Mouse (Mus musculus) heart, adult 18-20 months (tissue): ENCODE data around the gene Hprt. TPM values are rescaled to one million over a fixed set of nuclear protein-coding genes. Genes with fewer than 3 reads are reported as not detected.

ENCODE experiments used
- DNase-seq, 2 experiments: peaks; one replicate each; pipeline ENCODE4 v3.0.0; 2021 to 2022; ENCODE audit warnings: mixed read lengths in 1 of 2
- microRNA-seq, 2 experiments: library from miRNA; unstranded; fragments of <30 nt; microRNA quantifications; one replicate each; pipeline ENCODE4 v1.2.0; 2022
- total RNA-seq, 2 experiments: library from RNA; stranded (reverse); gene quantifications; 2 replicates each; pipeline ENCODE4 v1.2.3; 2021

Gene Hprt
- total RNA-seq, 2 experiments from 2014 or later: 50.8 to 69.5 TPM

DNA sequence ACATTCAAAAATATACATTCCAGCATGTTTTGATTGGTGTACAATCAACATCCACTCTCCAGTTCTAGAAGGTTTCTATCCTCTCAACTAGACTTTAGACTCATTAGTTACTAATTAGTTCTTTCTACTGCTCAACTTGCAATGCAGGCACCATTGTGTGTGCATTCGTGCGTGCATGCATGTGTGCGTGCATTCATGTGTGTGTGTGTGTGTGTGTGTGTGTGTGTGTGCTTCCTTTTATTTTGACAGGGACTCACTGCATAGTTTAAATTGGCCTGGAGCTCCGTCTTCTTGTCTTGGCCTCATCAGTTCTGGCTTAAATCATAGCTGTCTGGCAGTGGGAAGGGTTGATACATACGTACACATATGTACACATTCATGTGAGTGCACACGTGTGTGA is 53.1 kb downstream of the Hprt start:
- DNase-seq: no peak

DNA sequence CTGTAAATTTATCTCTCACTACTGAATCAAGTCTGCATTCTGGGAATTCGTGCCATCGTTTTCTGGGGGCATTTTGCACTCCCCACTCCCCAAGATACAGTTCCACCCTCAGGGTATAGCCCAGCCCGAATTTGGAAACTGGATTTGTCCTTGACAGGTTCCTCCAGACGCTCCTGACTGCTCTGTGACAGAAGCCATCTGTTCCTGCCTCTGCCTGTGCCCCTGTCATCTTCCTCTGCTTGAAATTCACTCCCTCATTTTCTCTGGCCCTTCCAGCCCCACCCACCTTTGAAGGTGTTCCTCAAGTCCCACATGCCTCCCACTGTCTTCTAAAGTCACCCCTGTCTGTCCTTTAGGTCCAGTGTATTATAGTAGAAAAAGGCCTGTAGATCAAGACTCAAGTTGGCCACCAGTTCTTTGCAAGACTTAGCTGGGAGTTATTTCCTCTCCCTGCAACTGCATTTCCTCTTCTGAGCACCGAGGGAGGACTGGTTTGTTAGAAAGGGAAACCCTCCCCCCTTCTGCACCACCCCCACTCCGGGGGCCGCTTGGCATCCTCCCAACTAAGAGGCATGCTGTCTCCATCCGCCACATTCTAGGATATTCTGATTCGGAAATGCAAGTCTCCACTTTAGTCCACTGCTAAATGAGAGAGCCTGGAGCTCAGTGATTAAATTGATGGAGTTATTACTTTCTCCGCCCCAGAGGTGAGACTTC is 57.4 kb downstream of the Hprt start:
- DNase-seq: peak; percentile 22 to 45

DNA sequence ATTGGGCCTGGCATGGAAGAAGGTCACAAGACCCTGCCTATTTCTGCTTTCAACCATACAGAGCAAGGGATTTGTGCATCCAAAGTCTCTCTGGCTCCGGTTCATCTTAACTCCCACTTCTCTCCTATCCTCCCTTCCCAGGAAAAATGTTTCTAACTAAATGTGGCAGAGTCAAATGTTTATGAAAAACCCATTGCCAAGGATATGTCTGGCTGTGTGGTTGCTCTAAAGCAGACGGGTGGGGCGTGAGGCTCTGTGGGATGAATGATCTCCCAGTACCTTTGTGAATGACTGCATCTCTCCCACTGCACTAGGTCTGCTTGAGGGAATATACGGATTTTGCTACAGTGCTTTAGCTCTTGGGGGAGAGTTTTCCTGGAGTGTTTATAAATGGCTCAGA is 58.1 kb downstream of the Hprt start:
- no peak for DNase-seq

DNA sequence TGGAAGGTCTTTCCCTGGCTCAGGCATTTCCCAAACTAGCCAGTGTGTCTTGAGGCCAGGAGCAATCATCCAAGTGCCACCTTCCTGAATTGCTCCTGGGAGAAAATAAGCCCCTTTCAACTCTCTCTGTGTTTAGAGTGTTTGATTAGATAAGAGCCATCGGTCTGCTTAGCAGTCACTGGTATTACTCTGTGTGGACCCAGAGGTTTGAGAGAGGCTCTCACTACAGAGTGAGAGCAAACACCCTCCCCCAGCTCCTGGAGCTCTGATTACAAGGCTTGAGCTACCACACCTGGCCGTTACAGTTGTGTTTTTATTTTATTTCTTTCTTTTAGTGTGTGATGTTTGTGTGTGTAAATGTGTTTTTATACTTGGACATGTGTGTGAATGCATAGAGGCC is 59.0 kb downstream of the Hprt start:
- DNase-seq: no peak

DNA sequence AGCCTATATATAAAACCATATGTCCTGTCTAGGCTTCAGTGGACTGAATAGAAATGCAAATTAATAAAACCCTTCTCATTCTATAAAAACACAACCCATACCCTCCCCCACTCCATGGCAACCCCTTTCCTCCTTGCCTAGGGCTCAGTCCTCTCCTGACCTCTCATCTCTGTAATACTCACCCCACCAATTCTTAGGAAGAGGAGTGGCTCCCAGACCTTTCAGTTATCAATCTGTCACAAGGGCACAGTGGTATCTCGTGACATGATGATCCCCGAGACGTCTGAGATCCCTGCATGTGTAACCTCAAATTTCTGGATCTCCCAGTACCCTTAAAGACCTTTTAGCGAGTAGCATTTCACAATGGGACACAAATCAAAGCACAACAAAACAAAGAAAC is 61.3 kb downstream of the Hprt start:
- no peak for DNase-seq

DNA sequence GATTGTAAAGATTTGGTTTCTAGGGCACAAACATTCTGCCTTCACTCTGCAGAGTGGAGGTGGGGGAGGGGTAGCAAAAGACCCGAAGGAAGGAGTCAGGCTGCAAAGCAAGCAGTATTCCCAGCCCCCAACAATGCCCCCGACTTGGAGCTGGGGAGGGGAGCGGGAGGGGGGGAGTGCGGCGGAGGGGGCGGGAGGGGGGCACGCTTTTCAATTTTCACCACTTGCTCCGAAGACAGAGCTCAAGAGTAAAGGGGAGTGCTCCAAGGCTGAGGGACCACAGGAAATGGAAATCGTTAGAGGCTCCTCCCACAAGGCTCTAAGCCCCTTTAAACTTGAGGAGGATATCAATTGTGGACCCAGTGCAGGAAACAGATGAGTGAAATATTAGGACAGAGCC is 62.4 kb downstream of the Hprt start:
- DNase-seq: no peak

DNA sequence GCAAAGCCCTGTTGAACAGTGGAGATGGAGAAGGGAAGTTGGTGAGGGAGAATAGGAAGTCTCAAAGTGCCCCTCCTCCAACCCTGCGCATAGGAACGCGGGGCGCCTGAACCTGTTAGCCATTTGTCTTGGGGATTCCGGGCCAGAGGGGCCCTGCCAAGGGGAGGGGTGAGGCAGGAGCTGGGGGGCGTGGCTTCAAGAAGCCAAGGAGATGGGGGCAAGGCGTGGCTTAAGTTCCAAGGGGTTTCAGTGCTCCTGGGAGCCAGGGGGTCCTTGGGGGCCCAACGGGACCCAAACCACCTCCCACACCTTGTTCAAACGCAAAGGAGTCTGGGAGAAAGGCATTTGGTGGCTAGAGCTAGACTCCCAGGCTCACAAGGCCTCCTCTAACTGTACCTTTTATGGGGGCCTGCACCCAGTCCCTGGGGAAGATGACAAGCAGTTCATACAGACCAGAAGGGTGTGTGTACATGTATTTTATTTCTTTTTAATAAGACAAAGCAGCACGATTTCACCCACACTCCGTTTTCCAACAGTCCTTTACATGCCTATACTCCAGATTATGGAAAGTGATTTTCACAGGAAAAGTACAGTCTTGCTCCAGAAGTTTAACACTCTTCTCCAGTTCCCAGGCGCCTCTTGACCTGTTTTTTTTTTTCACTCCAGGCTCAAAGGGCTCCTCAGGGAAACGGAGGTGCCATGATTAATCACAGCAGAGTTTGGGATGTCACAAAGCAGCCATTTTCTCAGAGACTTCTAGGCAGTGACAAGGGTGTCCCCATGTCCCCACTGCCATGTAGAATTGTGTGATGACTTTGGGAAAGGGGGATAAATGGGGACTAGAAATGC is 64.9 kb downstream of the Hprt start:
- DNase-seq: no peak

DNA sequence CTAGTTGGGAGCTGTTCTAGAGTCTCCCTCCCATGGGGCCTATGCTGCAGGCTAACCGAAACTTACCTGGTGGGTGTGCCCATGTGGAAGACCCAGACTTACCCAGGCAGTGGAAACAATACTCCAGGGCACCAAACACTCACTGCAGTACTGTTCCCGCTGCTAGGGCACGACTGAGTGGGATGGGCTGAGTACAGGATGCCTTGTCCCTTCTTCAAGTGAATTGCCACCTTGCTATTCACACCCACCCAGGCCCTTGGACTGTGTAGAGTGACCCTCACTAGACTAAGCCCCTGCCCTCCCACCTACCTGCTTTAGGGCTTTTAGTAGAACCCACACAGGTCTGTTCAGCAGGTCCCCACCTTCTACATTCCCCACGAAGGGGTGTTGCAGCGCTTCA is 65.9 kb downstream of the Hprt start:
- no peak for DNase-seq

DNA sequence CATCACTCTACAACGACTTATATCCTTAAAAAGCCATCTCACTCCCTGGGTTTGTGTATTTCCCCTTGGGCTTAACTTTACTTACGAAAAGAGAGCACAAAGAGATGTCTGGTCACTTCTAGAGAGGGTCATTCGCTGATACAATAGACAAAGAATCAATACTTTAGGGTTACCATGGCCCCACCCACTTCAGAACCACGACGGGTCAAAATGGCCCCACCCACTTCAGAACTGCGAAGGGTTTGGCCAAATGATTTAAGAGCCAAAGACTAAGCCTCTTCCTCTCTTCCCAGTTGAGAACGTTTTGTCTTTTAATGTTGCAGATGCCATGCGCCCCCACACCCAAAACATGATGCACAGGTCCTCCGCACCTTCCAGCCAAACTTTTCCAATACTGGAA is 67.8 kb downstream of the Hprt start:
- peak in 1 of 2 experiments; percentile 20 for DNase-seq

DNA sequence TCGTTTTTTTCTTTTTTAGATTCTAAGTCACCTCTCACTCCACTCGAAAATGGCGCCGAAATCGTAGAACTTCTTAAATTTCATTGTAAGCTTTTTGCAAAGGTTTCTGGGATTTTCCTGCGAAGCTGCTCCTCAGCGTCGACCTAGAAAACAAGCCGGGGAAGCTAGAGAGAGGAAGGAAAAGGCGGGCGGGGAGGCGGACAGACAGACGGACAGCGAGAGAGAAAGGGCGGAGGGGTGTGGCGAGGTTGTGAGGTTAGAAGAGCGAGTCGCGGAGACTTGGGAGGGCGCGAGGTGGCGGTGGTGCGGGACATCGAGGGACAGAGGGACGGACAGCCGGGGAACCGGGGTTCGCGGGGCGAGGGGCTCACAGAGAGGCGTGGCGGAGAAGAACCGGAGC is 68.7 kb downstream of the Hprt start:
- DNase-seq: peak; percentile 52 to 70

DNA sequence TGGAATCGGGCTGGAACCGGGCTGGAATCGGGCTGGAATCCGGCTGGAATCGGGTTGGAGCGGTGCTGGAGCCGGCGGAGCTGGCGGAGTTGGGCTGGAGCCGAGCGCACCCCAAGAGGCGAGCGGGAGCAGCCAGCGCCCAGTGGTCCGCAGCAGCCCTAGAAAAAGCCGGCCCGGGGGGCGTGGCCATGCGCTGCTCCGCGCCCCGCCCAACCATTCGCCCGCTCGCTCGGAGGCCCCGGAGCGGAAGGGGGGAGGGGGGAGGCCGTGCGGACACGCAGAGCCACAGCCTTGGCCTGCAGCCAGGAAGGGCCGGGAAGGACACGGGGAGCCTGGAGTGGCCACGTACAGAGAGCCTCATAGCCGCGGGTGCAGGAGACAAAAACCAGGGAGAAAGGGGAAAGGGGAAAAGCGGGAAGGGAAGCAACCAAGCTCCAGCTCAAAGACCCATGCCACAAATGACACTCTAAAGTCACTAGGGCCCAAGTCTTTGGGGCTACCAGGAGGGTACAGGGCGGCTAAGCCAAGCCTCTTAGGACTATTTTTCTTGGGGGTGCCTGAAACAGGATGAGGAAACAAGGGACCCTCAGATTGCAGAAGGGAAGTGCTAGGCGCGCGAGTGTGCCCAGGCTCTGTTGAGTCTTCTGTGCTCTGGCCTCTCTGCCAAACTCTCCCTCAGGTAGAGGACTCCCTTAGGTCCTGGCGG is 69.3 kb downstream of the Hprt start:
- DNase-seq: peak; percentile 88 to 91

DNA sequence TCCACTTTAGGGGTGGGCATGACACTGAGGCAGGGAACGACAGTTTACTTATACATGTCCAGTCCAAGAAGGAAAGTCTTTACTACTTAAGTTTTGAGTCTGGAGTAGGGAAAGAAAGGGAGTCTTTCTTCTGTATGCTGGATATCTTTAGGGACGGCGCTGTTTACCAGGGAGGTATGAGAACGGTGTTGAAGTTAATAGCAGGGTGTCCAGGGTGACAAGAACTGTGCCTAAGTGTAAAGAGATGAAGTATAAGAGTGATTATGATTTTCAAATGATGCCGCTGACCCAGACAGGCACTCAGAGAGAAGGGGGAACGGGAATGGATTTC is 69.8 kb downstream of the Hprt start:
- no peak for DNase-seq

DNA sequence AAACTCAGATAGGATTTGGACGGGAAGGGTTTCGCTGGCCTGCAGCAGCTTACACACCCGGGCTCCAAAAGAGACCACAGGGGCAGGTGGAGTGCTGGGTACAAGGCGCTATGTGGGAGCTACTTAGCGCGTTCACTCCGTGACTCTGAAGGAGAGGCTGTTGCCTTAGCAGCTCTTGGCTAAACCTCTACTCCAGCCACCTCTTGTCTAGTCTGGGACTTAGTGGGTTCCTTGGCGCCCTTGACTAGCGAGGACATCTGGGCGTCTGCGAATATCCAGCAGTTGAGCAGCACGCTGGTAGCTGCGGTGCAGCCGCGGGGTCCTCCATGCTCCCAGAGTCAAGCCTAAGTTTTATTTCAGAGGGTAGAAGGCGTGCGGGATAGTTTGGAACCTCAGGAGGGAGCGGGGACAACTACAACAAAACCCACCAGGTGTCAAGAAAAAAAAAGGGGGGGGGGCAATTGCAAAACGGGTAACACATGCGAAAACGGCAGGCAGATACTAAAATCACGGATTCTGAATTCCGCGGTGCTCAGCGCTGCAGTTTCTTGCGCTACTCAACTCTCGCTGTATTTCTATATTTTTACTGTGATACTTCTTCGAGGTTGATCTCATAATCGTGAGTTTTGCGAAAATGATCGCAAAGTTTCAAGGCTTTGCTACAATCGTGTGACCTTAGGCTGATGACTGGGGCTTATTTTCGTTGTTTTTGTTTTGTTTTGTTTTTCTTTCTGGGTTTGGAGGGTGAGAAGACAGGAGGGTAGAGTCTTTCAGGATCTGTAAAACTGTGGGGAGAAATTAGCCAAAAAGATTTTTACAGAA is 70.7 kb downstream of the Hprt start:
- DNase-seq: peak; percentile 14 to 49

DNA sequence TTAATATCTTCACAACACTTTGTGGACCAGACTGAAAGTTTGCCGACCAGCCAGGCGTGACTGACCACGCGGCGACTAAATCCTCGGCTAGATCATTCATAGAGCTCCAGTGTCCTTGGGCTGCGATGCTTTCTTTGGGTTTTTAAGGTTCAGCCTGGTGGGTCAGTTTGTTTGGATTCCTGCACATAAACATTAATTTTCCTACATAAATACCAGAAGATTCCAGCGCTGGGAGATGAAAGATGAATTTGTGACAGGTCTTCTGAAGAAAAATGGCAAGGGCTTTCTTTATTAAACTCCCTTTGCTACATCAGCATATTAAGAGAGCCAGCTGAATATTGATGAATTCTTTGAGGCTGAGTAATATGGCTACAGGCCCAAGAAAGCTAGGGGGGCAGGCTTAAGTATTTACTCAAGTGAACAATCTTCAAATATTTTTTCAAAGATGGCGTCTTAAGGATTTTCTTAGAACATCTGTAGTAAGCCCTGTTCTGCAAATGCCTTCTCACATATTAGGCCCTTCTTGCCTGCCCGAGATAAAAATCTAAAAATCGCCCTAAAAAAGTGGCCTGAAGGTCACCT is 71.6 kb downstream of the Hprt start:
- no peak for DNase-seq

DNA sequence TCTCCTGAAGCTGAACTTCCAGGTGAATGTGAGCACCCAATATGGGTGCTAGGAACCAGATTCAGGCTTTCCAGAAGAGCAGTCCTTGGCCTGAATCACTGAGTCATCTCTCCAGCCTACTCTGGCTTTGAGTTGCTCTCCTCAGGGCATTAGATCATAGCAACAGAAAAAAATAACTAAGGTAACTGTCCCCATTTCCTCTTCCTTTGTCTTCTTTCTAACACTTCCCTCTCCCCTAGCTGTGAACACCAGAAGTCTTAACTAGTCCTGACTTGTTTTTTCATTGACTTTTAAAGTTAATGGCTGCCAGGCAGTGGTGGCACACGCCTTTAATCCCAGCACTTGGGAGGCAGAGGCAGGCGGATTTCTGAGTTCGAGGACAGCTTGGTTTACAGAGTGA is 76.5 kb downstream of the Hprt start:
- DNase-seq: no peak

Small RNA genes lying within 50 kb of the gene (microRNA-seq; reads per million reads assigned to microRNA genes)
- 4,585 to 5,039 reads per million in 2 experiments for gene Mir322
- 649 to 975 reads per million in 2 experiments for gene Mir351
- 1.6 to 2.7 reads per million in 2 experiments for gene Mir450-1
- 9.5 reads per million in 2 experiments for gene Mir450-2
- 34.0 to 44.0 reads per million in 2 experiments for gene Mir450b
- 66.4 to 135 reads per million in 2 experiments for gene Mir503
- gene Mir542: 95.6 to 132 reads per million in 2 experiments

Other genes starting within 250 kb of the Hprt start
- under 1 TPM; 0.27 to 0.36 TPM for gene Ccdc160, start 196.9 kb upstream of the Hprt start, total RNA-seq
- gene Phf6, start 75.9 kb upstream of the Hprt start, total RNA-seq: 1 to 10 TPM; 5.3 to 5.6 TPM